Mouse (Mus musculus) spleen, adult 2 months (tissue): ENCODE measurements at regions not wholly inside any gene's neighbourhood (a gene's known extent, or its start where the extent isn't known, plus 50 kb on each side); places are given as distances from the start of the nearest gene placed in this dataset.

Experiments
- DNase-seq, 2 experiments: peaks; one replicate each; pipeline versions ENCODE4 v3.0.0 to v3.0.0-alpha.2; 2012 to 2021; ENCODE audit warnings: low spot score in 2 of 2, low read depth in 1 of 2
- H3K27ac ChIP-seq: fragments of 200-500 bp; 2 replicates; pipeline ENCODE4 v1.5.1; 2012; ENCODE audit warnings: low read length, inconsistent platforms; ENCODE audit not compliant: insufficient read depth
- H3K27me3 ChIP-seq: fragments of 200-500 bp; 2 replicates; pipeline ENCODE4 v1.6.1; 2012; ENCODE audit warnings: mild to moderate bottlenecking, moderate library complexity, low read length, inconsistent platforms; ENCODE audit not compliant: control insufficient read depth, insufficient read depth
- H3K36me3 ChIP-seq: fragments of 200-500 bp; 2 replicates; pipeline ENCODE4 v1.6.1; 2012; ENCODE audit warnings: mild to moderate bottlenecking, low read length, inconsistent platforms; ENCODE audit not compliant: control insufficient read depth, insufficient read depth
- H3K4me1 ChIP-seq: fragments of 200-500 bp; 2 replicates; pipeline ENCODE4 v1.6.1; 2011; ENCODE audit warnings: inconsistent platforms; ENCODE audit not compliant: control insufficient read depth, insufficient read depth, insufficient read length
- H3K4me3 ChIP-seq: fragments of 200-500 bp; 2 replicates; pipeline ENCODE4 v1.5.1; 2011; ENCODE audit warnings: mild to moderate bottlenecking, inconsistent platforms; ENCODE audit not compliant: insufficient read depth, insufficient read length; ENCODE audit errors: extremely low read depth
- CTCF ChIP-seq: fragments of 200-500 bp; IDR thresholded peaks from 2 replicates; pipeline ENCODE4 v1.5.1; 2011; ENCODE audit warnings: mild to moderate bottlenecking, inconsistent platforms; ENCODE audit not compliant: insufficient read depth, insufficient read length, insufficient replicate concordance; ENCODE audit errors: extremely low read depth
- POLR2A ChIP-seq: fragments of 200-500 bp; IDR thresholded peaks from 2 replicates; pipeline ENCODE4 v1.6.1; 2011; ENCODE audit warnings: low read depth, low read length, inconsistent platforms
- WGBS: fragments of 180-500 bp; shearing (Covaris S2); methylation state at CpG from one replicate; pipeline ENCODE4 v1.1.7; 2018; 5-methylcytosine and 5-hydroxymethylcytosine counted together

DNA sequence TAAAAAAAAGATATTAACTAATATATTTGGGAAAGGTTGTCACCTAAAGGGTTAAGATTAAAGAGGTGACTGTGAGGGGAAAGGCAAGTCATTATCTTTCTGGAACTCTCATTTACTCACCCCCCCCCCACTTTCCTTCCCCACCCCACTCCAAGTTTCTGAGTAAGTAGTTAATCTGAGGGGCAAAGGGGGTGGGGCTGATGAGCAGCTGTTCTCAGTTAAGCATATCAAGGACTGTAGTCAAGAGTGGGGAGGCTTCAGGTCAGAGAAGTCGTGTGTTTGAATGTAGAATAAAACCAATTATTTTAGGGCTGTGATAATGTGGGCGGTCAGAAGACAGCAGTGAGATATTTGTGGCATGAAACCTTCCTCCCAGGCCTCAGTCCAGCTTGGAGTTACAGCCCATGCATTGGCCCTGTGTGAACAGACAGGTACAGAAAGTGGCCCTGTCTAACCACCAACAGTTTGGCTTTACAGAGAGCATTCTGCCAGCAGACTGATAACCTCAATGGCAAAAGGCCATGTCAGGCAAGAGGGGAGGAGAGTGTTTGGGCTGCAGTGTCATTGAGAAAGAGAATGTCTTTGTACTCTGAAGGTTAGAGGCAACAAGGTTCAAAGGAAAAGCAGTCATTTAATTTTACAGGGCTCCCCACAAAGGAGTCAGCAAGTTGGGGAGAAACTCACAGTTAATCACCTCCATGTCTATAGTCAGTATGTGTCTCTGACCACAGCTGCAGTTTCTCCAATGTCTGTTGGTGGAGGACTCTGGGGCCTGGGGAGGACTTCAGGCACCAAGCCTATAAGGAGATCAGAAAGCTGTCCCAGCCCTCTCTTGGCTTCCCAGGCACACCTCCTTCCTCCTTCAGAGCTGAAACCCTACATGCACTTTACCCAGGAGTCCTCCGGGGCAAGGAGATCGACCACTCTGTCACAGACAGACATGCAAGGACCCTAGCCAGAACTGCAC is 888.0 kb downstream of the Zfp704 start:
- H3K27ac ChIP-seq = no peak overlapping the region
- H3K4me3 ChIP-seq = no peak overlapping the region
- H3K27me3 ChIP-seq = 0 out of 2 replicates have a peak, but pooled peaks cover 3% of the 10 kb centered on the region
- H3K36me3 ChIP-seq = no peaks in the 10 kb centered on the region
- no peak for TF ChIP-seq POLR2A
- TF ChIP-seq CTCF = no peak
- no peaks in the 10 kb centered on the region for H3K4me1 ChIP-seq
- WGBS = 70% methylated on average over 4 of the region's 4 CpGs
- no peak for DNase-seq

DNA sequence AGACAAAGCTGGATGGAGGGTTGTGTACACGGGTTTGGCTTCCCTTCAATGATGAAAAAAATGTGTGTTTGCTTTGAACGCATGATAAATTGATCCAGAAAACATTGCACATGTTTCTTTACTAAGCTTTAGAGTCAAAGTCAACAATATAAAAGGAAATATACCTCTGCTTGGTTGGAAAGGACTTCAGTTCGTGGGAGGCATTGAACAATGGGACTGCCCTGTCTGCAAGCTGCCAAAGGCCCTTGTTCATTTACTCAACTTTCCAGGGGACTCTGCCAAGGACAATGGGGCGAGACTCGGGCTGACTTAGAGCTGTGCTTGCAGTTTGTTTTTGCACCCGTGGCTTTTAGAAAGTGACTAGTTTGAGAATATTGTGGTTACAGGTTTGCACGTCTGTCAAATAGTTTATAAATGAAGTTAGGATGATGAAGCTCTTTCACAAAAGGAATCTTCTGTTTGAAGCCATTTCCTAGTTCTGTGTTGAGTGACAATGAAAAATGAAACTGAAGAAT is 889.2 kb downstream of the Zfp704 start:
- H3K27me3 ChIP-seq = 0 out of 2 replicates have a peak, but pooled peaks cover 3% of the 10 kb centered on the region
- no peak overlapping the region for H3K4me3 ChIP-seq
- TF ChIP-seq CTCF (no peak), POLR2A (no peak)
- no peaks in the 10 kb centered on the region for H3K4me1 ChIP-seq
- no peak overlapping the region for H3K27ac ChIP-seq
- no peak for DNase-seq
- WGBS = 58% methylated on average over 7 of the region's 7 CpGs
- H3K36me3 ChIP-seq = no peaks in the 10 kb centered on the region

DNA sequence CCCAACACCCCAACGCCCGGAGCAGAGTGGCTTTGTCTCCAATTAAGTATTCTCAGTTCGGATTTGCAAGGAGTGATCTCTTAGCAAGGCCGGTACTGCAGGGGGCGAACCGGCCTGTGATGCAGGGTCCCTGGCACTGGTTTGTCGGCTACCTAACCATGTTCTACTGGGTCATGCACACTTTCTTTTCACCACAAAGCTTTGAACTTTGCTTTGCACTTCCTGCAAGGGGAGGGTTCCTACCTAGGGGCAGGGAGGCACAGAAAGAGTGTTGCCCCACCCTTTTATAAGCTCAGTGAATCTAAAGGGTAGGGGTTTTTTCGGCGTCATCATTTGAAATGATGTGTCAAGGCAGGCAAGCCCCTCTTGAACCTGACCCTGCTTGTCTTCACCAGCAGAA is 891.7 kb downstream of the Zfp704 start:
- DNase-seq = peak in 1 of 2 experiments; percentile 7
- no peak overlapping the region for H3K27ac ChIP-seq
- WGBS = 29% methylated on average over 9 of the region's 9 CpGs
- no peak overlapping the region for H3K4me3 ChIP-seq
- no peak for TF ChIP-seq POLR2A
- TF ChIP-seq CTCF = no peak
- no peaks in the 10 kb centered on the region for H3K36me3 ChIP-seq
- H3K27me3 ChIP-seq = 0 out of 2 replicates have a peak, but pooled peaks cover 3% of the 10 kb centered on the region
- H3K4me1 ChIP-seq = no peaks in the 10 kb centered on the region

DNA sequence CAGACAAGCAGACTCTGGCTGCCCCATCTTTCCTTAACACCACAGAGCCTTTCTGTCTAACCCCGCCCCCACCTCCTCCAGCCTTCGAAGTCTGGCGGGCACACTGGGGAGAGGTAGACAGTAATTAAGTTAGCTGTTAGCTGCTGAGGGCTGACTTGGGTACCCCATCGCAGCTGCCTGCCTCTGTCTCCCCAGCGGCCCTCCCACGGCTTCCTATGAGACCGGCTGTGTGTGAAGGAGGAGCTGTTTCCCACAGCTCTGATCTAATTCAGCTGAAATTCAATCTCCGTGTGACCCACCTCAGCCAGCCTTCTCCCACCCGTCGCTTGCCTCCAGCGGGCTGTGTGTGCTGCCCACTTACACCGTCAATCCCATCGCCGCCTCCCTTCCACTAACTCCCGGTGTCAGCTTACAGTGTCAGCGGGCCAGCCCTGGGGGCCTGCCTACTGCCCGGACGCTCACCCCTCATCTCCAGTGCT is 892.5 kb downstream of the Zfp704 start:
- WGBS = 11% methylated on average over 18 of the region's 18 CpGs
- no peaks in the 10 kb centered on the region for H3K4me1 ChIP-seq
- no peak for DNase-seq
- TF ChIP-seq POLR2A (no peak), CTCF (no peak)
- no peaks in the 10 kb centered on the region for H3K36me3 ChIP-seq
- 0 out of 2 replicates have a peak, but pooled peaks cover 3% of the 10 kb centered on the region for H3K27me3 ChIP-seq
- no peak overlapping the region for H3K4me3 ChIP-seq
- no peak overlapping the region; the same call in 1 of the 2 replicates for H3K27ac ChIP-seq
